Mouse (Mus musculus): ENCODE results near the gene Ctsf. TPM values are rescaled to one million over a fixed set of nuclear protein-coding genes. Genes with fewer than 3 reads are reported as not detected.

Ctsf gene
- polyA plus RNA-seq, 1 experiment from 2014 or later, result 34.1 TPM

- Histone ChIP-seq H3K9ac (ENCODE audit: low read length) (no peak overlapping the region), H3K27ac (ENCODE audit: low read length) (no peak overlapping the region), H3K9me3 (replicated peaks; ENCODE audit: control insufficient read depth, low read length) (no peaks in the 10 kb centered on the region), H3K4me2 (ENCODE audit: low read depth, low read length) (no peak overlapping the region), H3K4me1 (ENCODE audit: control insufficient read depth, insufficient read depth, low read length) (no peaks in the 10 kb centered on the region), H3K36me3 (ENCODE audit: control insufficient read depth, insufficient read depth, low read length) (no peaks in the 10 kb centered on the region), H3K27me3 (ENCODE audit: control insufficient read depth, insufficient read depth, low read length) (no peaks in the 10 kb centered on the region), H3K4me3 (replicated peaks; ENCODE audit: low read length) (no peak overlapping the region)
- WGBS, result 68% methylated on average over 3 of the region's 3 CpGs
- ATAC-seq (ENCODE audit: insufficient read depth, low FRiP score), result no peak
Observed at GRCm38 (mm10) chr19:4891798-4892197, 36.9 kb downstream of the Ctsf start.

GRCm38 (mm10) chr19:4896780-4897520, 42.0 kb downstream of the Ctsf start:
- H3K27me3 ChIP-seq (ENCODE audit: control insufficient read depth, insufficient read depth, low read length), result no peaks in the 10 kb centered on the region
- H3K4me1 ChIP-seq (ENCODE audit: control insufficient read depth, insufficient read depth, low read length), result no peaks in the 10 kb centered on the region
- no peaks in the 10 kb centered on the region for H3K9me3 ChIP-seq (replicated peaks; ENCODE audit: control insufficient read depth, low read length)
- H3K27ac ChIP-seq (ENCODE audit: low read length), result no peak overlapping the region
- no peak overlapping the region for H3K9ac ChIP-seq (ENCODE audit: low read length)
- no peak for ATAC-seq (ENCODE audit: insufficient read depth, low FRiP score)
- H3K4me3 ChIP-seq (replicated peaks; ENCODE audit: low read length), result no peak overlapping the region
- H3K36me3 ChIP-seq (ENCODE audit: control insufficient read depth, insufficient read depth, low read length), result no peaks in the 10 kb centered on the region
- WGBS, result 53% methylated on average over 21 of the region's 21 CpGs
- no peak overlapping the region for H3K4me2 ChIP-seq (ENCODE audit: low read depth, low read length)

- no peaks in the 10 kb centered on the region for H3K4me1 ChIP-seq (ENCODE audit: control insufficient read depth, insufficient read depth, low read length)
- no peak overlapping the region for H3K27ac ChIP-seq (ENCODE audit: low read length)
Observed at GRCm38 (mm10) chr19:4898972-4899371, 44.0 kb downstream of the Ctsf start.

GRCm38 (mm10) chr19:4899888-4900287, 45.0 kb downstream of the Ctsf start:
- Histone ChIP-seq H3K9ac (ENCODE audit: low read length) (no peak overlapping the region), H3K4me3 (replicated peaks; ENCODE audit: low read length) (no peak overlapping the region), H3K27ac (ENCODE audit: low read length) (no peak overlapping the region), H3K36me3 (ENCODE audit: control insufficient read depth, insufficient read depth, low read length) (no peaks in the 10 kb centered on the region), H3K4me2 (ENCODE audit: low read depth, low read length) (no peak overlapping the region), H3K9me3 (replicated peaks; ENCODE audit: control insufficient read depth, low read length) (no peaks in the 10 kb centered on the region), H3K4me1 (ENCODE audit: control insufficient read depth, insufficient read depth, low read length) (no peaks in the 10 kb centered on the region), H3K27me3 (ENCODE audit: control insufficient read depth, insufficient read depth, low read length) (no peaks in the 10 kb centered on the region)
- ATAC-seq (ENCODE audit: insufficient read depth, low FRiP score), result no peak
- 71% methylated on average over 3 of the region's 3 CpGs for WGBS

More at GRCm38 (mm10) chr19:4898972-4899371, 44.0 kb downstream of the Ctsf start:
- Histone ChIP-seq H3K9ac (ENCODE audit: low read length) (no peak overlapping the region), H3K4me3 (replicated peaks; ENCODE audit: low read length) (no peak overlapping the region), H3K36me3 (ENCODE audit: control insufficient read depth, insufficient read depth, low read length) (no peaks in the 10 kb centered on the region), H3K9me3 (replicated peaks; ENCODE audit: control insufficient read depth, low read length) (no peaks in the 10 kb centered on the region), H3K27me3 (ENCODE audit: control insufficient read depth, insufficient read depth, low read length) (no peaks in the 10 kb centered on the region), H3K4me2 (ENCODE audit: low read depth, low read length) (no peak overlapping the region)
- 64% methylated on average over 9 of the region's 9 CpGs for WGBS
- no peak for ATAC-seq (ENCODE audit: insufficient read depth, low FRiP score)

DNA sequence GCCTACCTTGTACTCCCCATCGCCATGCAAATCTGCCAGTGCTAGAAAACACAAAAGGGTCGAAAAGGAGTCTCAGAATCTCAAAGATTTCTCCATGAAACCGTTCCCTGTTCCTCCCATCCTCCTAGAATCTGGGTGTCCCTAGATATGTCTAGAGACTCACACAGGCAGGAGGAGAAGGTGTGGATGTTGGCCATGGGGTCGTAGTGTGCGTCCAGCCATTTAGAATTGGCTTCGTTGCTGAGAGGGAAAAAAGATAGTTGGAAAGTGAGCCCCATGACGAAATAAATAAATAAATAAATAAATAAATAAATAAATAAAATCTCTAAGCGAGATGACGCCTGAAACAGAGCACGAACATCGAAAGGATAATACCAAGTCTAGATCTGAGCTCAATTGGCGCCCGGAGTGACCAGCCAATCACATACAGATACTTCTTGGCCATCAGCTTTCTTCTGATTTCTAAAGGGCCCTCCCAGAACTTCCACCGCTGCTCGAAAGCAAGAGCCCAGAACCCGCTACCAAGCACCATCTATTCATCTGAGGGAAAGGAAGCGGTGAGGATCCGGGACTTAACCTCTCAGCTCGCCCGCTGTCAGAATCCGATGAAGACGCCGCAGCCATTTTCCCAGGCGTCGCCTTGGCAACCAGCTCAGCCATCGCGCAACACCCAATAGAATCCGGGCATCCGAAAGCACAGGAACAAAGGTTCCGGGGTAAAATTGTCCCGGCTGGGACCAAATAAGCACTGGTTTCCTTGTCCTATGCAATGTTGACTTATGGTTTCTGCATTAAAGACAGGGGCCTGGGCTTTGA, 51.3 kb downstream of the Ctsf start, which contains the start of gene Bbs1:
Gene Bbs1 (minus strand): TSS at position 650 of the 816 bp plus-strand sequence.
- H3K4me2 ChIP-seq (ENCODE audit: low read depth, low read length), result peak within 1 kb of the TSS; percentile 66
- WGBS, result 8% methylated on average over 31 of the region's 31 CpGs
- H3K27me3 ChIP-seq (ENCODE audit: control insufficient read depth, insufficient read depth, low read length), result no peaks in the 10 kb centered on the region
- peaks cover 11% of the 10 kb centered on the region for H3K36me3 ChIP-seq (ENCODE audit: control insufficient read depth, insufficient read depth, low read length)
- H3K9ac ChIP-seq (ENCODE audit: low read length), result peak within 1 kb of the TSS; percentile 62
- peak within 1 kb of the TSS; percentile 67 for H3K4me3 ChIP-seq (replicated peaks; ENCODE audit: low read length)
- no peaks in the 10 kb centered on the region for H3K9me3 ChIP-seq (replicated peaks; ENCODE audit: control insufficient read depth, low read length)
- no peak within 1 kb of the TSS for H3K27ac ChIP-seq (ENCODE audit: low read length)
- peak; percentile 39; the same call in 1 of the 2 replicates for ATAC-seq (ENCODE audit: insufficient read depth, low FRiP score)
- peaks cover 3% of the 10 kb centered on the region; the same call in 1 of the 2 replicates for H3K4me1 ChIP-seq (ENCODE audit: control insufficient read depth, insufficient read depth, low read length)

DNA sequence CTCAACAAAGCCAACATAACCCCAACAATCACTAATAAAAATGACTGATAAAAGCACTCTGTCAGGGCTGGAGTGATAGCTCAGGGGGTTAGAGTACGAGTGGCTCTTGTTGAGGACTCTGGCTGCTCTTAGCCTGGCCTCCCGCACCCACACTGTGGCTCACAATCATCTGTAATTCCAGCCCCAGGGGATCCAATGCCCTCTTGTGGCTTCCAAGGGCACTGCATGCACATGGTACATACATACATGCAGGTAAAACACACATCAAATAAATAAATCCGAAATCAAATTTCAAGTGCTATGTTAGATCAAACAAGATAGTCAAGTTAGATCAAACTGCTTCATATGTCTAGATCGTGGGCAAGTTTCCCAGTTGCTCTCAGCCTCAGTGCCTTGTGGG, 53.2 kb downstream of the Ctsf start:
- Histone ChIP-seq H3K4me2 (ENCODE audit: low read depth, low read length) (no peak overlapping the region), H3K36me3 (ENCODE audit: control insufficient read depth, insufficient read depth, low read length) (peaks cover 11% of the 10 kb centered on the region), H3K9me3 (replicated peaks; ENCODE audit: control insufficient read depth, low read length) (no peaks in the 10 kb centered on the region), H3K4me3 (replicated peaks; ENCODE audit: low read length) (no peak overlapping the region), H3K27me3 (ENCODE audit: control insufficient read depth, insufficient read depth, low read length) (no peaks in the 10 kb centered on the region), H3K4me1 (ENCODE audit: control insufficient read depth, insufficient read depth, low read length) (peaks cover 3% of the 10 kb centered on the region; the same call in 1 of the 2 replicates), H3K9ac (ENCODE audit: low read length) (no peak overlapping the region), H3K27ac (ENCODE audit: low read length) (no peak overlapping the region)
- ATAC-seq (ENCODE audit: insufficient read depth, low FRiP score), result no peak
- WGBS, result 80% methylated on average over 4 of the region's 4 CpGs

DNA sequence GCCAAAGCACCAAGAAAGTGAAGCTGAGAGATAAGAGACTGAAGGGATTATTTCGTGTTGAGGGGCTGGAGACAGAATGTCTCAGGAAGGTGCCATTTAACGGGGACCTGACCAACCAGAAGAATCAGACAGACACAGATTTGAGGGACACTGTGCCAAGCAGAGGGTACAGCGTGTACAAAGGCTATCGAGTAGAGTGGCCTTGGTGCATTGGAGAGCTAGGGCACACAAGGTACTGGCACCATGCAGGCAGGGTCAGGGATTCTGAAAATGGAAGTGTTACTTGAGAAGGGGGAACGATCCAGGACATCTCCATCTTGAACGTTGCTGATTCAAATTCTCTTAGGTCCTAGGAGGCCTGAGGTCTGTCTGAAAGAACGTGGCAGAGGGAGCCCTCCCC, 54.4 kb downstream of the Ctsf start:
- peaks cover 20% of the 10 kb centered on the region for H3K36me3 ChIP-seq (ENCODE audit: control insufficient read depth, insufficient read depth, low read length)
- H3K4me3 ChIP-seq (replicated peaks; ENCODE audit: low read length), result no peak overlapping the region
- no peaks in the 10 kb centered on the region for H3K27me3 ChIP-seq (ENCODE audit: control insufficient read depth, insufficient read depth, low read length)
- no peak overlapping the region for H3K9ac ChIP-seq (ENCODE audit: low read length)
- H3K9me3 ChIP-seq (replicated peaks; ENCODE audit: control insufficient read depth, low read length), result no peaks in the 10 kb centered on the region
- H3K4me2 ChIP-seq (ENCODE audit: low read depth, low read length), result no peak overlapping the region
- 91% methylated on average over 7 of the region's 7 CpGs for WGBS
- ATAC-seq (ENCODE audit: insufficient read depth, low FRiP score), result no peak
- no peak overlapping the region for H3K27ac ChIP-seq (ENCODE audit: low read length)
- H3K4me1 ChIP-seq (ENCODE audit: control insufficient read depth, insufficient read depth, low read length), result peaks cover 3% of the 10 kb centered on the region; the same call in 1 of the 2 replicates

Measured in stomach, embryonic 16.5 days (tissue).